Mouse (Mus musculus) E14TG2a.4 (cell line): ENCODE measurements around the gene Gm5415.

Experiments used
- CTCF ChIP-seq: conservative IDR thresholded peaks from 2 replicates; pipeline ENCODE4 v1.5.1; 2014; ENCODE audit warnings: low read length
- NANOG ChIP-seq: IDR thresholded peaks from 2 replicates; pipeline ENCODE4 v1.6.1; 2014; ENCODE audit warnings: borderline replicate concordance, low read length, mixed read lengths
- POU5F1 ChIP-seq: IDR thresholded peaks from 2 replicates; pipeline ENCODE4 v1.6.1; 2014; ENCODE audit warnings: low read length, borderline replicate concordance

GRCm38 (mm10) chr1:32568901-32569300, 21.8 kb upstream of the Gm5415 start:
- TF ChIP-seq CTCF (no peak), NANOG (no peak), POU5F1 (no peak)
